Mouse (Mus musculus): ENCODE data around the gene Map6.

DNA sequence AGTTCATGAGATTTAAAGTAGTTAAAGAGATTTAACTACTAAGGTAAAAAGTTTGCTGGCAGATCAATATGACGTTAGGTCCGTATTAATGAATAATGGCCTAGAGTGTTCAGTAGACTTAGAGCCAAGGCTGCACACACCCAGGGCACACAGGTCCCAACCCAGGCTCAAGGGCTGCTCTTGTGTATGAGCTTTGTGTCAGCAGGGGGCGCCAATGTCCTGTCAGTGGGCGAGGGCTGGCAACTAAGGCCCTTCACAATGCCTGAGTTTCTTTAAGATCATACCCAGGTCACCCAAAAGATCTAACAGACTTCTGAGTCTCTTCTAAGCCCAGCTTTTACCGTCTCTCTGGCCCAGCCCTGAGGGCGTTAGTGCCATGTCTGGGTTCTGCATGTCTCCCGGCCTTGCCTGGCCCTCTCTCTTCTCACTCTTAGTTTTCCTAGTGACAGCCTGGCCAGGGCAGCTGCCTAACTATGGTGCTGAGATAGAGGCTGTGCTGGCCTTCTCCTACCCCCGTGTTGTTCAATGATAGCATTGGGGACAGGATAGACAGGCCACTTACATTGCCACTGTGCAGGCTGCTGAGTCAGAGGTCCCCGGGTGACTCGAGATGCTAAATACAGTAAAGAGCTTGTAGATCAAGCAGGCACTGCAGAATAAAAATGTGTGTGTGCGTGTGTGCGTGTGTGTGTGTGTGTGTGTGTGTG lies 65.7 kb downstream of the Map6 start:
- peak; percentile 84 for TF ChIP-seq CTCF (IDR thresholded peaks at IDR 0.05; ENCODE audit: low read depth)
- no peak for TF ChIP-seq EP300 (IDR thresholded peaks at IDR 0.05; ENCODE audit: low read depth)

Data from liver, embryonic 14.5 days (tissue).